Mouse (Mus musculus) ovary, postnatal 10 days (tissue): ENCODE results near the gene Mroh7.
A peak's percentile ranks its signal among the peaks of the same experiment; 100 is the strongest.

Experiments used
- DNase-seq: peaks from one replicate; pipeline ENCODE4 v3.0.0; 2022; ENCODE audit warnings: low spot score

The Mroh7 gene

DNA sequence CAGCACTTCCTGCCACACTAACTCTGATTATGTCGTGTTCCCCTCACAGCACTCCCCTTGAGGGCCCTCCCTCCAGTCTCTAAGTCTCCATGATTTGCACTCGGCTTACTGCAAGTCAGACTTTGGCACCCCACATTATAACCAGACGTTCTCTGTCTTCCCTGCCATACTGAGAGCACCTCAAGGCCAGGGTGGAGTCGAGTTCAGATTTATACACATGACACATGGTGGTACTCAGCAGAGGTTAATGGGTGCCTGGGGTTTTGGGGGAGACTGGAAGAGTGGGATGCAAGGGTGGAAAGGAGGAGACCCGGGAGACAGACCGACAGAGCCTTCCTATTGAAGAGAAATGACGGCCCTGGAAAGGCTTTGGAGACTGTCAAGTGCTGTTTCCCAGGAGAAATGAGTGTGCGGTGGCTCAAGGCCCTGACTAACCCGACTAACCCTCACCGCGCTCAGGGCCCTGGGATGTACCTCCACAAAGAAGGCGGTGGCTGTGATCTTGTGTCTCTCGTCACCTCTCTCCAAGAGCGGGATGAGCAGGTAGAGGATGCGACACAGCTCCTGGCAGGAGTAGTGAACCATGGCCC is 36.8 kb downstream of the Mroh7 start:
- DNase-seq, result no peak

DNA sequence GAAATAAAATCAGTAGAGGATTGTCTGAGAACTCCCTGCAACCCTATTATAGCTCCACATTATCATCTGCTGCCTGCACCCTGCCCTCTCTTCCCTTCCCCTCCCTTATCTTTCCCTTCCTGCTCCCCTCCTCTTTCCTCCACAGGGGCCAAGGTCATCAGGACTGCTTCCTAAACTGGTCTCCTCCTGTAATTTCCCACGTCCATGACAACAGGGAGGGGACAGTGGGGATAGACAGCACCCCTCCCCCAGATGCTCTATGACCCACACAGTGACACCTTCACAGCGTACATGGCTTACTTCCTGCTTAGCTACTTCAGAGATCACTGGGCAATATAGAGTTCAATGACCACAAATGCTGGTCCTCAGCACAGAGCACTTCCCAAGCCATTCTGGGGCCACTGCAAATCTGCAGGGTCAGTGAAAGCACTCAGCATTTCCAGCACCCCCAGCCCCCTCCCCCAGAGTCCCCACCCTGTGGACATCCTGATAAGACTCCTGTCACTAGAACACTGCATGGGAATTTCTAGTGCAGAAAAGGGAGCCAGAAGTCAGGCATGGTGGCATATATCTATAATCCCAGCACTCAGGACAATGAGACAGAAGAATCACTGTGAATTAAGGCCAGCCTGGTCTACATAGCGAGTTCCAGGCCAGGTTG is 42.0 kb downstream of the Mroh7 start:
- no peak for DNase-seq

DNA sequence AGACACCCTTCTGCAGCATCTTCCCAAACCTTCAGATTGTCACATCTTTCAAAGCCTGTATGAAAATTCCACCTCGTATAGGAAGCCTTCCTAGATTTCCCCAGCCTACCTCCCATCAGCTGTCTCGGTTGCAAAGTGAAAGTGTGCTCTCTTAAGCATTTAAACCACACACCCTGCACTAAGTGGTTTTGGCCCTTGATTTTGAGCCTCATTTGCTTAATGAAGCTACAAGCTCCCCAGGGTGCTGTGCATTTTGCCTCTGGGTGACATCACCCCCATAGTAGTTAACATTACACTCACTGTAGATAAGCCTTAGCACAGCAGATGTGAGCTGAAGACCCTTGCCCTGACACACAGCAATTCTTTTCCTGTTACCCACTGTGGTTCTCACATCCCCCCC is 49.8 kb downstream of the Mroh7 start:
- no peak for DNase-seq

GRCm38 (mm10) chr4:106679152-106679551 is 51.6 kb downstream of the Mroh7 start:
- DNase-seq, result no peak

DNA sequence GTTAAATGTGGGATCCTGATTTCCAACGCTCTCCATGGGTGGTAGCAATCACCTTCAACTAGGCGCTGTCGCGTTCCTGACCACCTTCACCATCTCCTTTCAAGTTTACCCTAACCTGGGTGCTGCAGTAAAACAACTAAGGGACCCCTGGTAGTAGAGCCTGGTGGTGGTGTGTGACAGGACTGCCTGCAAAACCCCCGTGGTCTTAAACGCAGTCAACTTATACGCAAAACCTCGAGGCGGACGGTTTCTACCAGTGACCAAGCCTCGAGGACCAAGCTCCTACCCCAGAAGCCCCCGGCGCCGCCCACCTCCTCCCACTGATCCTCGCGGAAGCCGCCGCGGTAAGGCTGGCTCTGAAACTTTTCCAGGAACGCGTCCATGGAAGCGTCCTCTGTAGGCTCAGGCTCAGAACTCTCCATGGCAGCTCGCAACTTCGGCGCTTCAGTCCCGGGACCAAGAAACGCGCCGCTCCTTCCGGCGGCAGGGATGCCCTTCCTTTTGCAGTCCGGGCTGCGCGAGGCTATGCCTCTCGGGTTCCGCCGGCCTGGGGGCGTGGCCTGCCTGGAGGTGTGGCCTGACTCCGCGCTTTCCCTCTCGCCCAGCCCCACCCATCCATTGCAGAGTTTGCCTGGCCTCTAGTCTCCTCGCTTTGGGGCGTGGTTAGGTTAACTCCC is 52.1 kb downstream of the Mroh7 start, which contains the start of gene Ttc4:
TSS of gene Ttc4 (minus strand) at position 503 of the 677 bp plus-strand sequence.
- DNase-seq, result peak; percentile 78

GRCm38 (mm10) chr4:106676749-106677148 is 54.0 kb downstream of the Mroh7 start:
- no peak for DNase-seq

DNA sequence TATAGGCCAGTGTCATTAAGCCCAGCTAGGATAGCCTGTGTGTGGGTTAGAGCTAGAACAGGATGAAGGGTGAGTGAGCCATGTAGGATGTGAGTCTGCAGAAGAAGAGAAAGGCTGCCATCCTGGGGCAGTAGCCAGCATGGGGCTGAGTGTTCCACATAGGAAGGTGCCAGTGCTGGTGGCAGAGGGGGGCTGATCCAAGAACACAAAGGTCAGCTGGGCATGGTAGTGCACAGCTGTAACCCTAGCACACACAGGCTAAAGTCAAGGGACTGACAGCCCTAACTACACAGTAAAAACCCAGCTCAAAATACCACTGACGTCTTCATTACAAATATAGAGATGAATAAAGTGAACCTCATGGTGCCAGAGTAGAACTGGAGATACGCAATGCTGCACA is 64.2 kb downstream of the Mroh7 start:
- no peak for DNase-seq

- DNase-seq, result no peak
These were observed 65.1 kb downstream of the Mroh7 start for GRCm38 (mm10) chr4:106665673-106666072.

DNA sequence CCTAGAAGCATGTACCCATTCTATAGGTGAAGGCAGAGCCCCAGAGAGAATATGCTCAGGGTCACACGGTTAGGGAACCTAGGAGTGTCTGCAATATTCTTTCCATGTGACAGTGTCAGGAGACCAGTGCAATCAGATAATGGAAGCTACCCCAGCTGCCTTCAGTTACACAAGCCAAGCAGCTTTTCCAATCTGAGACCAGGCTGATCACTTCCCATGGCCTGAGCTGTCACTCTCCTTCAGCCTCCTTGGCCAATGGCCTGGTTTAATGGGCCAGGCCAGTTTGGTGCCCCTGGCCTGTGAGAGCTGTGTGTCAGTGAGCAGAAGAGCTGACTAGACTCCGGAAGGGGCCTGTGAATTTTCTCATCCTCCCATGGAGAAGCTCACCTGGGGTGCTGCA is 65.5 kb downstream of the Mroh7 start:
- no peak for DNase-seq

DNA sequence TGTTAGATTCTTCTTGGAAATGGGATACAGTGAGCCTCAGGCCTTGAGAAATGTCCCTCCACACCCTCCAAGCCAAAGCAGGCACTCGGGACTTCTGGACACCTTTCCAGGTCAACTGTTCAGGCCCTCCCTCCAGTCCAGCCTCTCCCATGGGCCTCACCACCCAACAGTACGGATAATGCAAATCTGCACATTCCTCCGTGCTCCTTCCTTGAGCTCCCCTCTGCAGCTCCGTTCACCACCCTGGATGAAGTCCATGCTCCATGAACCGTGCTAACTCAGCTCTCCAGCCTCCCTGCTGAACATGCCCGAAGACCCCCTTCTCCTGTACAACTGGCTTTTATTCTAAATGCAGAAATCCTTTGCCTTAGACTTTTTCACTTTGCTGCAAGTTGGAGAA is 66.0 kb downstream of the Mroh7 start:
- DNase-seq, result no peak

GRCm38 (mm10) chr4:106663956-106664470 is 66.7 kb downstream of the Mroh7 start:
- no peak for DNase-seq

DNA sequence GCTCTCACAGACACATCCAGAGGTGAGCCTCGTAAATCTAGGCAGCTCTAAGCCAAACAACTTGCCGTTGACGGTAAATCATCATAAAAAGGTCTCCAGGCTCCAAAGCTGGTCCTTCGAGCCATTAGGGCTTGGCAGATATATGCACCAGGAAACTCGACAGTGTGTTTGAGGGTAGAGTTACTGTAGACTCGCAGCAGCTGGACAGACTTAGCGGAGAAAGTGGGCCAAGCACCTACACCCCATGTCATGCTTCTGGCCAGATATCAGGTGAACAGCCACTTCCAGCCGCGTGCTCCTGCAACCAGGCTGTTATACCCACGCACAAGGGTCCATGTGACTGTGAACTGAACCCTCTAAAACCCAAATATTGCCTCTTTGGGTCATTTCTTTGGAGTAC is 75.0 kb downstream of the Mroh7 start:
- no peak for DNase-seq

- DNase-seq, result no peak
These were observed 77.7 kb downstream of the Mroh7 start for GRCm38 (mm10) chr4:106653051-106653450.

GRCm38 (mm10) chr4:106652546-106652945 is 78.2 kb downstream of the Mroh7 start:
- no peak for DNase-seq

- DNase-seq, result peak; percentile 86
These were observed 79.7 kb downstream of the Mroh7 start, which contains the start of gene Pars2 for GRCm38 (mm10) chr4:106650833-106651527. Pars2 (plus strand) TSS chr4:106651069.

DNA sequence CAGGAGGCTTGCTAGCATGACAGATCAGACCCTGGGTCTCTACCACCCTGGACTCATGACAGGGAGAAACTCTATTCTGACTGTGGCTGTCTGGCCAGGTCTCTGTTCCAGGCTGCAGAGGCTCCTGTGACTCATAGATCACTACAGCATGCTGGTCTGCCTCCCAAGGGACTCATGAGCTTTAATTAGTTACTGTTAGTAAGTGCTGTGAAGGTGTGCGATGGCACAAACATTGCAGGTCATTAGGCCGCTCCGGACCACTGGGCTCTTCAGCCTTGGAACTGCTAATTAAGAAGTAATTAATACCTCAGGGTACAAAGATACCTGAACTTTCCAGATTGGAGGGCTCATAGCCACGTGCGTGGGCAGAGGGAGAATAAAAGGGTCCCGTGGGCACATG is 83.6 kb downstream of the Mroh7 start:
- no peak for DNase-seq

- no peak for DNase-seq
These were observed 84.9 kb downstream of the Mroh7 start for GRCm38 (mm10) chr4:106645797-106646196.

GRCm38 (mm10) chr4:106644218-106644610 is 86.5 kb downstream of the Mroh7 start:
- no peak for DNase-seq

DNA sequence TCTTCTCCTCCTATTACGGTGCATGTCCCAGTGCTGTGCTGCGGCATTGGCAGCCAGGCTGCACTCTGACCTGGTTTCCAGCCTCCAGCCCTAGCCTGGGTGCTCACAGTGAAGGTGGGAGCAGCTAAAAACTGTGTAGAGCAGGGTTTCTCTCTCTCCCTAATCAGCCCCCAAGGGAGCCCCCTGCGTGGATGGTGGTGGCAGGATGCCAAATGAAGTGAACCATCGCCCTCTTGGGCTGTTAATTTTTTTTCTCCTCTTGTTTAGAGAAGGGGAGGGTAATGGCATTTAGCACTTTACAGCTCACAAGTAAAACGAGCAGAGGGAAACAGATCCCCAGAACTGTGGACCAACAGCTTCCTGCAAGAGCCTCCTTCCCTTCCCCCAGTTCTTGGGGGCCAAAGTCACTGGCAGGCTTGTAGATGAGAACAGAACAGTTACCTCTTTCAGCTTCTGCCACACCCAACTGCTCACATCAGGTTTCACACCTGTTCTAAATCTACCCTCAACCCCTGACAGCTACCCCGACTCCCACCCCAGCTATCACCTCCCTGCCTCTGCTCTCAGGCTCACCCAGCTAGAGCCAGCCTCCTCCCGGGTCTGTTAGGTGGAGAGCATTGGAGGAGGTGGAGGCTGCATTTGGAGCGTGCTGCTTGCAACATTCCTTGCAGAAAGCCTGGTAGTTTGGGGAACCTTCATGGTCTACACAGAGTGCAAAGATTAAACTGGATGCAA is 87.1 kb downstream of the Mroh7 start:
- no peak for DNase-seq

- DNase-seq, result no peak
These were observed 96.6 kb downstream of the Mroh7 start for GRCm38 (mm10) chr4:106634086-106634479.

- DNase-seq, result no peak
These were observed 97.2 kb downstream of the Mroh7 start for GRCm38 (mm10) chr4:106633281-106634085.
